Mouse (Mus musculus): ENCODE results near the gene Hist1h2bq. TPM values are rescaled to one million over a fixed set of nuclear protein-coding genes. Genes with fewer than 3 reads are reported as not detected.

The Hist1h2bq gene
- total and polyA plus RNA-seq, 3 experiments, result 6.2 to 2,195 TPM; not detected in 1

DNA sequence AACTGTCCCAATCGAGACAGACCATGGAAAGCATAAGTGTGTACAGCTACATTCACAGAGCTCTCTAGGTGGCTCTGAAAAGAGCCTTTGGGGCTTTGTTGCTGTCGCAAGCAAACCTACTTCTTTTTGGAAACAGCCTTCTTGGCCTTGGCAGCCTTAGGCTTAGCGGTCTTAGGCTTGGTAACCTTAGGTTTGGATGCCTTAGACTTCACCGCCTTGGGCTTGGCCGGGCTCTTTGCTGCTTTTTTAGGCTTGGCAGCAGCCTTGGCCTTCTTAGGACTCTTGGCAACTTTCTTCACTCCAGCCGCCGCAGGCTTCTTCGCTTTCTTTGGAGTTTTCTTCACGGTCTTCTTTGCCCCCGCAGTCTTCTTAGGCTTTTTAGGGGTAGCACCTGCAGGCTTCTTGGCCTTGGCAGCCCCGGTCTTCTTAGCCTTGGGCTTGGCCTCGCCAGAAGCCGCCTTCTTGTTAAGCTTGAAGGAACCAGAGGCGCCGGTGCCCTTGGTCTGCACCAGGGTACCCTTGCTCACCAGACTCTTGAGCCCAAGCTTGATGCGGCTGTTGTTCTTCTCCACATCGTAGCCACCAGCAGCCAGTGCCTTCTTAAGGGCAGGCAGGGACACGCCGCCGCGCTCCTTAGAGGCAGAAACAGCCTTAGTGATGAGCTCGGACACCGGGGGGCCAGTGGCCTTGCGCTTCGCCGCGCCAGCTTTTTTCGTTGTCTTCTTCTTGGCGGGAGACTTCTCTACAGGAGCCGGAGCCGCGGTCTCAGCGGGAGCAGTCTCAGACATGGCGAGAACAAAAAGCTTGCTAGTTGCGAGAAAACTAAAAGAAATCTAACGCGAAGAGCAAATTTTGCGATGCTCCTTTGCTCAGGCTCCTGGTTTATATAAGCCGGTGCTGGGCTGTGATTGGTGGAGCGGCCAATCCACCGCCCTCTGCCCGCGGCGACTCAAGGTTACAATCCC, 29.9 kb downstream of the Hist1h2bq start, which contains the start of gene Hist1h1b:
TSS of gene Hist1h1b (minus strand) at position 859 of the 965 bp plus-strand sequence.
- Histone ChIP-seq H3K27ac (ENCODE audit: control insufficient read depth, low read depth, low read length) (peak within 1 kb of the TSS; percentile 99), H3K9ac (ENCODE audit: control insufficient read depth, low read depth, low read length, poor library complexity, severe bottlenecking) (peak within 1 kb of the TSS; percentile 93), H3K36me3 (ENCODE audit: control insufficient read depth in 1 of 2, insufficient read depth in 2 of 2, low read length in 2 of 2) (peaks cover 0 to 30% of the 10 kb centered on the region in 2 experiments; a peak in 2 of 4 replicates), H3K79me2 (ENCODE audit: control insufficient read depth, insufficient read depth, low read length, poor library complexity) (peaks cover 8% of the 10 kb centered on the region; the same call in 1 of the 2 replicates), H3K27me3 (ENCODE audit: control insufficient read depth in 1 of 2, insufficient read depth in 2 of 2, low read length in 2 of 2) (no peaks in the 10 kb centered on the region), H3K4me1 (ENCODE audit: control insufficient read depth in 1 of 2, insufficient read depth in 2 of 2, low read length in 2 of 2) (peaks cover 0 to 15% of the 10 kb centered on the region in 2 experiments; a peak in 2 of 4 replicates), H3K4me3 (ENCODE audit: control insufficient read depth in 1 of 2, insufficient read depth in 1 of 2, low read depth in 2 of 2, low read length in 2 of 2) (peak within 1 kb of the TSS; percentile 17 to 64), H3K9me3 (replicated peaks; ENCODE audit: insufficient read depth, low read length) (no peaks in the 10 kb centered on the region)
- 0 out of 6 replicates have a peak, but pooled peaks of 1 of the 3 experiments have one; percentile 9 for TF ChIP-seq CTCF (IDR thresholded peaks at IDR 0.05 in 2 of 3, conservative IDR thresholded peaks at IDR 0.05 in 1 of 3; ENCODE audit: control insufficient read depth in 1 of 3, insufficient read depth in 1 of 3, low read depth in 2 of 3, low read length in 3 of 3, poor library complexity in 1 of 3, severe bottlenecking in 1 of 3)
- peak; percentile 97 for TF ChIP-seq POLR2AphosphoS5 (IDR thresholded peaks at IDR 0.05; ENCODE audit: borderline replicate concordance, low read depth, low read length)
- TF ChIP-seq POLR2A (IDR thresholded peaks at IDR 0.05; ENCODE audit: control insufficient read depth in 1 of 2, insufficient read depth in 1 of 2, low read depth in 1 of 2, low read length in 2 of 2, poor library complexity in 1 of 2), result peak in 1 of 2 experiments; percentile 97; a peak in 2 of 4 replicates
- TF ChIP-seq NRF1 (IDR thresholded peaks at IDR 0.05; ENCODE audit: insufficient read depth, low read depth, low read length, poor library complexity, severe bottlenecking), result no peak
- peak; percentile 94 for DNase-seq (ENCODE audit: low read depth, low spot score)

DNA sequence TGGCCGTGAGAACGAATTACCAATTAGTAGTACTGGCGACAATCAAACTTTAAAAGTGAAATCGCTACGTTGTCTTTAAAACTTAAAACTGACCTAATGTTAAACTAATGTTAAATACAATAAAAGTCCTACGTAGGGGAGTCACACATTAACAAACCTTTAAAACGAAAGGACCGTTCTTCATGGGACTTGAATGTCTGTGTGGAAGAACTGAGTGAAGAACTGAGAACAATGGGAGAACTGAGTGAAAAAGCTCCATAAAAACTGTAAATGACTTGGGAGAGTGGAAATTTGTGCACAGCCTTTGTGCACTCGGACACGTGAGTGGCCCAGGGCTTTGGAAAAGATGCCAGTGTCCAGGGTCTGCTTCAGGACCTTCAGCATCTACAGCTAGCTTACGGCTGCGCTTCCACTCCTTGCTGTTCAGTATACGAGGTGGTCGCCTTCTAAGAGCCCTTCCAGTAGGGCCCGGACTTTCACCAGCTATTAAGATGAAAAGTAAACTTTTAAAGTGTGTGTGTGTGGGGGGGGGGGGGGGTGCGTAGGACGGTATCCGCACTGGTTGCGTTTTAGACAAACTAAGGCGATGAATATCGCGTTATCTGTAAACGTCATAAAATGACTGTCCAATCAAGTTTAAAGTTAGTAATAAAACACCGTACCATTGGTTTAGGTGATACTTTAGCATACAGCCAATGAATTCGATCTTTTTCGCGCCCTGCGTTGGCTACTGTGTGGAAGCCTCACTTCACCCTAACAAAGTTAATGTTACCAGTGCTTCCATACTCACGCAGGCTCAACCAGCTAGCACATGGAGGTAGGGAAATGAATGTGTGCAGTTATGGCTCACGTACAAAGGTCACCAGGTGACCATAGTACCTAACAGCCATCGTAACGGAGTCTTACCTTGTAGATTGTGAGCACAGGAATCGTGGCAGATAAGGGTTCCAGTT, 30.9 kb downstream of the Hist1h2bq start:
- H3K27me3 ChIP-seq (ENCODE audit: control insufficient read depth in 1 of 2, insufficient read depth in 2 of 2, low read length in 2 of 2), result no peaks in the 10 kb centered on the region
- peak overlapping the region; percentile 93 for H3K9ac ChIP-seq (ENCODE audit: control insufficient read depth, low read depth, low read length, poor library complexity, severe bottlenecking)
- TF ChIP-seq MYC (IDR thresholded peaks at IDR 0.05; ENCODE audit: low read depth, low read length) (no peak), BHLHE40 (IDR thresholded peaks at IDR 0.05; ENCODE audit: borderline replicate concordance, low read depth, low read length) (no peak), POLR2A (IDR thresholded peaks at IDR 0.05; ENCODE audit: control insufficient read depth in 1 of 2, insufficient read depth in 1 of 2, low read depth in 1 of 2, low read length in 2 of 2, poor library complexity in 1 of 2) (peak in 1 of 2 experiments; percentile 91; a peak in 2 of 4 replicates), USF1 (IDR thresholded peaks at IDR 0.05; ENCODE audit: low read depth, low read length) (no peak), EP300 (IDR thresholded peaks at IDR 0.05; ENCODE audit: low read depth in 1 of 2, low read length in 2 of 2) (no peak), POLR2AphosphoS5 (IDR thresholded peaks at IDR 0.05; ENCODE audit: borderline replicate concordance, low read depth, low read length) (peak; percentile 100; the same call in 1 of the 2 replicates)
- H3K9me3 ChIP-seq (replicated peaks; ENCODE audit: insufficient read depth, low read length), result no peaks in the 10 kb centered on the region
- H3K36me3 ChIP-seq (ENCODE audit: control insufficient read depth in 1 of 2, insufficient read depth in 2 of 2, low read length in 2 of 2), result peaks cover 0 to 20% of the 10 kb centered on the region in 2 experiments; a peak in 2 of 4 replicates
- peak overlapping the region; percentile 64 to 67 for H3K4me3 ChIP-seq (ENCODE audit: control insufficient read depth in 1 of 2, insufficient read depth in 1 of 2, low read depth in 2 of 2, low read length in 2 of 2)
- H3K79me2 ChIP-seq (ENCODE audit: control insufficient read depth, insufficient read depth, low read length, poor library complexity), result peaks cover 8% of the 10 kb centered on the region; the same call in 1 of the 2 replicates
- DNase-seq (ENCODE audit: low read depth, low spot score), result peak; percentile 95
- H3K4me1 ChIP-seq (ENCODE audit: control insufficient read depth in 1 of 2, insufficient read depth in 2 of 2, low read length in 2 of 2), result peaks cover 0 to 15% of the 10 kb centered on the region in 2 experiments; a peak in 2 of 4 replicates
- peak overlapping the region; percentile 99 for H3K27ac ChIP-seq (ENCODE audit: control insufficient read depth, low read depth, low read length)

Other genes with a start within 250 kb of the Hist1h2bq start
Only the 30 nearest of the 31 such genes appear.
- gene Olfr1364, start 228.4 kb downstream of the Hist1h2bq start, total RNA-seq (2012; rRNA removed), result not detected in 2 replicates
- not detected for gene Olfr1364, start 228.4 kb downstream of the Hist1h2bq start, polyA plus RNA-seq (2012; ENCODE audit: insufficient read depth in 1 of 2, insufficient read length in 2 of 2, low read depth in 1 of 2, low replicate concordance in 2 of 2, missing spikeins in 1 of 2)
- not detected in 2 replicates for gene Olfr1362, start 196.2 kb downstream of the Hist1h2bq start, total RNA-seq (2012; rRNA removed)
- gene Olfr1362, start 196.2 kb downstream of the Hist1h2bq start, polyA plus RNA-seq (2012; ENCODE audit: insufficient read depth in 1 of 2, insufficient read length in 2 of 2, low read depth in 1 of 2, low replicate concordance in 2 of 2, missing spikeins in 1 of 2), result not detected
- gene Olfr11, start 167.7 kb downstream of the Hist1h2bq start, total RNA-seq (2012; rRNA removed), result 0.10 and 0.12 TPM in 2 replicates
- under 1 TPM in 1 of 2 experiments, not detected in 1; 0.19 TPM for gene Olfr11, start 167.7 kb downstream of the Hist1h2bq start, polyA plus RNA-seq (2012; ENCODE audit: insufficient read depth in 1 of 2, insufficient read length in 2 of 2, low read depth in 1 of 2, low replicate concordance in 2 of 2, missing spikeins in 1 of 2)
- not detected in 2 replicates for gene Olfr1361, start 146.8 kb downstream of the Hist1h2bq start, total RNA-seq (2012; rRNA removed)
- not detected for gene Olfr1361, start 146.8 kb downstream of the Hist1h2bq start, polyA plus RNA-seq (2012; ENCODE audit: insufficient read depth in 1 of 2, insufficient read length in 2 of 2, low read depth in 1 of 2, low replicate concordance in 2 of 2, missing spikeins in 1 of 2)
- gene Olfr1360, start 132.8 kb downstream of the Hist1h2bq start, total RNA-seq (2012; rRNA removed), result not detected in 2 replicates
- not detected for gene Olfr1360, start 132.8 kb downstream of the Hist1h2bq start, polyA plus RNA-seq (2012; ENCODE audit: insufficient read depth in 1 of 2, insufficient read length in 2 of 2, low read depth in 1 of 2, low replicate concordance in 2 of 2, missing spikeins in 1 of 2)
- gene Olfr1359, start 112.1 kb downstream of the Hist1h2bq start, total RNA-seq (2012; rRNA removed), result not detected in 2 replicates
- not detected for gene Olfr1359, start 112.1 kb downstream of the Hist1h2bq start, polyA plus RNA-seq (2012; ENCODE audit: insufficient read depth in 1 of 2, insufficient read length in 2 of 2, low read depth in 1 of 2, low replicate concordance in 2 of 2, missing spikeins in 1 of 2)
- 2,215 and 3,073 TPM in 2 replicates for gene Hist1h2bl, start 94.1 kb downstream of the Hist1h2bq start, total RNA-seq (2012; rRNA removed)
- 1 to 10 TPM in 1 of 2 experiments, not detected in 1; 6.7 TPM for gene Hist1h2bl, start 94.1 kb downstream of the Hist1h2bq start, polyA plus RNA-seq (2012; ENCODE audit: insufficient read depth in 1 of 2, insufficient read length in 2 of 2, low read depth in 1 of 2, low replicate concordance in 2 of 2, missing spikeins in 1 of 2)
- 1,435 and 1,802 TPM in 2 replicates for gene Hist1h2ai, start 93.8 kb downstream of the Hist1h2bq start, total RNA-seq (2012; rRNA removed)
- gene Hist1h2ai, start 93.8 kb downstream of the Hist1h2bq start, polyA plus RNA-seq (2012; ENCODE audit: insufficient read depth in 1 of 2, insufficient read length in 2 of 2, low read depth in 1 of 2, low replicate concordance in 2 of 2, missing spikeins in 1 of 2), result 1 to 10 TPM in 1 of 2 experiments, not detected in 1; 8.2 TPM
- 3,336 and 3,710 TPM in 2 replicates for gene Hist1h3h, start 92.5 kb downstream of the Hist1h2bq start, total RNA-seq (2012; rRNA removed)
- gene Hist1h3h, start 92.5 kb downstream of the Hist1h2bq start, polyA plus RNA-seq (2012; ENCODE audit: insufficient read depth in 1 of 2, insufficient read length in 2 of 2, low read depth in 1 of 2, low replicate concordance in 2 of 2, missing spikeins in 1 of 2), result 10 to 100 TPM in 1 of 2 experiments, not detected in 1; 18.4 TPM
- gene Hist1h2bm, start 88.2 kb downstream of the Hist1h2bq start, total RNA-seq (2012; rRNA removed), result 1,196 and 2,041 TPM in 2 replicates
- 1 to 10 TPM in 1 of 2 experiments, not detected in 1; 1.7 TPM for gene Hist1h2bm, start 88.2 kb downstream of the Hist1h2bq start, polyA plus RNA-seq (2012; ENCODE audit: insufficient read depth in 1 of 2, insufficient read length in 2 of 2, low read depth in 1 of 2, low replicate concordance in 2 of 2, missing spikeins in 1 of 2)
- gene Hist1h4j, start 75.1 kb downstream of the Hist1h2bq start, total RNA-seq (2012; rRNA removed), result 947 and 1,094 TPM in 2 replicates
- gene Hist1h4j, start 75.1 kb downstream of the Hist1h2bq start, polyA plus RNA-seq (2012; ENCODE audit: insufficient read depth in 1 of 2, insufficient read length in 2 of 2, low read depth in 1 of 2, low replicate concordance in 2 of 2, missing spikeins in 1 of 2), result 1 to 10 TPM in 1 of 2 experiments, not detected in 1; 2.7 TPM
- 3,283 and 3,531 TPM in 2 replicates for gene Hist1h4k, start 59.7 kb downstream of the Hist1h2bq start, total RNA-seq (2012; rRNA removed)
- 10 to 100 TPM in 1 of 2 experiments, not detected in 1; 19.1 TPM for gene Hist1h4k, start 59.7 kb downstream of the Hist1h2bq start, polyA plus RNA-seq (2012; ENCODE audit: insufficient read depth in 1 of 2, insufficient read length in 2 of 2, low read depth in 1 of 2, low replicate concordance in 2 of 2, missing spikeins in 1 of 2)
- 1,127 and 1,310 TPM in 2 replicates for gene Hist1h2ak, start 56.4 kb downstream of the Hist1h2bq start, total RNA-seq (2012; rRNA removed)
- gene Hist1h2ak, start 56.4 kb downstream of the Hist1h2bq start, polyA plus RNA-seq (2012; ENCODE audit: insufficient read depth in 1 of 2, insufficient read length in 2 of 2, low read depth in 1 of 2, low replicate concordance in 2 of 2, missing spikeins in 1 of 2), result 10 to 100 TPM in 1 of 2 experiments, not detected in 1; 10.6 TPM
- 1,714 and 2,074 TPM in 2 replicates for gene Hist1h2bn, start 56.1 kb downstream of the Hist1h2bq start, total RNA-seq (2012; rRNA removed)
- gene Hist1h2bn, start 56.1 kb downstream of the Hist1h2bq start, polyA plus RNA-seq (2012; ENCODE audit: insufficient read depth in 1 of 2, insufficient read length in 2 of 2, low read depth in 1 of 2, low replicate concordance in 2 of 2, missing spikeins in 1 of 2), result 1 to 10 TPM in 1 of 2 experiments, not detected in 1; 5.6 TPM
- gene Hist1h1b, start 29.6 kb downstream of the Hist1h2bq start, total RNA-seq (2012; rRNA removed), result 1,140 and 1,462 TPM in 2 replicates
- gene Hist1h1b, start 29.6 kb downstream of the Hist1h2bq start, polyA plus RNA-seq (2012; ENCODE audit: insufficient read depth in 1 of 2, insufficient read length in 2 of 2, low read depth in 1 of 2, low replicate concordance in 2 of 2, missing spikeins in 1 of 2), result 1 to 10 TPM in 1 of 2 experiments, not detected in 1; 2.9 TPM
- 1,321 and 1,539 TPM in 2 replicates for gene Hist1h3i, start 26.8 kb downstream of the Hist1h2bq start, total RNA-seq (2012; rRNA removed)
- gene Hist1h3i, start 26.8 kb downstream of the Hist1h2bq start, polyA plus RNA-seq (2012; ENCODE audit: insufficient read depth in 1 of 2, insufficient read length in 2 of 2, low read depth in 1 of 2, low replicate concordance in 2 of 2, missing spikeins in 1 of 2), result 10 to 100 TPM in 1 of 2 experiments, not detected in 1; 18.1 TPM
- 1,204 and 1,752 TPM in 2 replicates for gene Hist1h2an, start 23.0 kb downstream of the Hist1h2bq start, total RNA-seq (2012; rRNA removed)
- gene Hist1h2an, start 23.0 kb downstream of the Hist1h2bq start, polyA plus RNA-seq (2012; ENCODE audit: insufficient read depth in 1 of 2, insufficient read length in 2 of 2, low read depth in 1 of 2, low replicate concordance in 2 of 2, missing spikeins in 1 of 2), result 1,000 to 10,000 TPM in 1 of 2 experiments, 1 to 10 TPM in 1; 8.6 to 1,740 TPM
- gene Hist1h2bp, start 22.7 kb downstream of the Hist1h2bq start, total RNA-seq (2012; rRNA removed), result 512 and 814 TPM in 2 replicates
- 1 to 10 TPM in 1 of 2 experiments, not detected in 1; 3.0 TPM for gene Hist1h2bp, start 22.7 kb downstream of the Hist1h2bq start, polyA plus RNA-seq (2012; ENCODE audit: insufficient read depth in 1 of 2, insufficient read length in 2 of 2, low read depth in 1 of 2, low replicate concordance in 2 of 2, missing spikeins in 1 of 2)
- 1.6 TPM in 1 of 2 replicates, not detected in the other for gene Hist1h2ao, start 268 bp upstream of the Hist1h2bq start, total RNA-seq (2012; rRNA removed)
- gene Hist1h2ao, start 268 bp upstream of the Hist1h2bq start, polyA plus RNA-seq (2012; ENCODE audit: insufficient read depth in 1 of 2, insufficient read length in 2 of 2, low read depth in 1 of 2, low replicate concordance in 2 of 2, missing spikeins in 1 of 2), result 1,000 to 10,000 TPM in 1 of 2 experiments, not detected in 1; 1,152 TPM
- gene Hist1h4m, start 1.5 kb upstream of the Hist1h2bq start, total RNA-seq (2012; rRNA removed), result 28.0 and 49.2 TPM in 2 replicates
- 10 to 100 TPM in 1 of 2 experiments, not detected in 1; 27.5 TPM for gene Hist1h4m, start 1.5 kb upstream of the Hist1h2bq start, polyA plus RNA-seq (2012; ENCODE audit: insufficient read depth in 1 of 2, insufficient read length in 2 of 2, low read depth in 1 of 2, low replicate concordance in 2 of 2, missing spikeins in 1 of 2)
- 9,853 and 10,418 TPM in 2 replicates for gene Hist1h4n, start 22.0 kb upstream of the Hist1h2bq start, total RNA-seq (2012; rRNA removed)
- gene Hist1h4n, start 22.0 kb upstream of the Hist1h2bq start, polyA plus RNA-seq (2012; ENCODE audit: insufficient read depth in 1 of 2, insufficient read length in 2 of 2, low read depth in 1 of 2, low replicate concordance in 2 of 2, missing spikeins in 1 of 2), result 1 to 10 TPM in 1 of 2 experiments, not detected in 1; 9.0 TPM
- gene Hist1h2ap, start 23.3 kb upstream of the Hist1h2bq start, total RNA-seq (2012; rRNA removed), result 3,706 and 4,747 TPM in 2 replicates
- gene Hist1h2ap, start 23.3 kb upstream of the Hist1h2bq start, polyA plus RNA-seq (2012; ENCODE audit: insufficient read depth in 1 of 2, insufficient read length in 2 of 2, low read depth in 1 of 2, low replicate concordance in 2 of 2, missing spikeins in 1 of 2), result 100 to 1,000 TPM in 1 of 2 experiments, not detected in 1; 727 TPM
- gene Hist1h2br, start 23.5 kb upstream of the Hist1h2bq start, total RNA-seq (2012; rRNA removed), result 2,013 and 2,821 TPM in 2 replicates
- gene Hist1h2br, start 23.5 kb upstream of the Hist1h2bq start, polyA plus RNA-seq (2012; ENCODE audit: insufficient read depth in 1 of 2, insufficient read length in 2 of 2, low read depth in 1 of 2, low replicate concordance in 2 of 2, missing spikeins in 1 of 2), result 1 to 10 TPM in 1 of 2 experiments, not detected in 1; 6.0 TPM
- 0.42 and 0.52 TPM in 2 replicates for gene Zfp184, start 134.9 kb upstream of the Hist1h2bq start, total RNA-seq (2012; rRNA removed)
- 1 to 10 TPM in 1 of 2 experiments, not detected in 1; 1.0 TPM for gene Zfp184, start 134.9 kb upstream of the Hist1h2bq start, polyA plus RNA-seq (2012; ENCODE audit: insufficient read depth in 1 of 2, insufficient read length in 2 of 2, low read depth in 1 of 2, low replicate concordance in 2 of 2, missing spikeins in 1 of 2)
- not detected in 2 replicates for gene Pom121l2, start 171.0 kb upstream of the Hist1h2bq start, total RNA-seq (2012; rRNA removed)
- not detected for gene Pom121l2, start 171.0 kb upstream of the Hist1h2bq start, polyA plus RNA-seq (2012; ENCODE audit: insufficient read depth in 1 of 2, insufficient read length in 2 of 2, low read depth in 1 of 2, low replicate concordance in 2 of 2, missing spikeins in 1 of 2)
- not detected in 2 replicates for gene Prss16, start 199.5 kb upstream of the Hist1h2bq start, total RNA-seq (2012; rRNA removed)
- under 1 TPM in 1 of 2 experiments, not detected in 1; 0.47 TPM for gene Prss16, start 199.5 kb upstream of the Hist1h2bq start, polyA plus RNA-seq (2012; ENCODE audit: insufficient read depth in 1 of 2, insufficient read length in 2 of 2, low read depth in 1 of 2, low replicate concordance in 2 of 2, missing spikeins in 1 of 2)
- 1,264 and 1,284 TPM in 2 replicates for gene Hist1h2ah, start 225.4 kb upstream of the Hist1h2bq start, total RNA-seq (2012; rRNA removed)
- 1 to 10 TPM in 1 of 2 experiments, not detected in 1; 3.7 TPM for gene Hist1h2ah, start 225.4 kb upstream of the Hist1h2bq start, polyA plus RNA-seq (2012; ENCODE audit: insufficient read depth in 1 of 2, insufficient read length in 2 of 2, low read depth in 1 of 2, low replicate concordance in 2 of 2, missing spikeins in 1 of 2)
- 2,495 and 3,316 TPM in 2 replicates for gene Hist1h2bk, start 225.7 kb upstream of the Hist1h2bq start, total RNA-seq (2012; rRNA removed)
- 1 to 10 TPM in 1 of 2 experiments, not detected in 1; 5.7 TPM for gene Hist1h2bk, start 225.7 kb upstream of the Hist1h2bq start, polyA plus RNA-seq (2012; ENCODE audit: insufficient read depth in 1 of 2, insufficient read length in 2 of 2, low read depth in 1 of 2, low replicate concordance in 2 of 2, missing spikeins in 1 of 2)
- gene Hist1h4i, start 231.2 kb upstream of the Hist1h2bq start, total RNA-seq (2012; rRNA removed), result 1,065 and 1,370 TPM in 2 replicates
- gene Hist1h4i, start 231.2 kb upstream of the Hist1h2bq start, polyA plus RNA-seq (2012; ENCODE audit: insufficient read depth in 1 of 2, insufficient read length in 2 of 2, low read depth in 1 of 2, low replicate concordance in 2 of 2, missing spikeins in 1 of 2), result 10 to 100 TPM in 1 of 2 experiments, not detected in 1; 10.4 TPM
- gene Hist1h2ag, start 232.7 kb upstream of the Hist1h2bq start, total RNA-seq (2012; rRNA removed), result 766 and 975 TPM in 2 replicates
- gene Hist1h2ag, start 232.7 kb upstream of the Hist1h2bq start, polyA plus RNA-seq (2012; ENCODE audit: insufficient read depth in 1 of 2, insufficient read length in 2 of 2, low read depth in 1 of 2, low replicate concordance in 2 of 2, missing spikeins in 1 of 2), result 1 to 10 TPM in 1 of 2 experiments, not detected in 1; 5.9 TPM

Measured in MEL (cell line).